Mouse (Mus musculus) fibroblast of lung, adult 2 months (primary cell): ENCODE results near the gene Mns1.
"Not testable (repeated sequence)": the region's sequence is repeated elsewhere in the genome, so short reads cannot be mapped to it uniquely, and the experiment has no call there.

Experiments
- DNase-seq: peaks from one replicate; pipeline ENCODE4 v3.0.0-alpha.2; 2011; ENCODE audit warnings: low read depth

Gene Mns1

DNA sequence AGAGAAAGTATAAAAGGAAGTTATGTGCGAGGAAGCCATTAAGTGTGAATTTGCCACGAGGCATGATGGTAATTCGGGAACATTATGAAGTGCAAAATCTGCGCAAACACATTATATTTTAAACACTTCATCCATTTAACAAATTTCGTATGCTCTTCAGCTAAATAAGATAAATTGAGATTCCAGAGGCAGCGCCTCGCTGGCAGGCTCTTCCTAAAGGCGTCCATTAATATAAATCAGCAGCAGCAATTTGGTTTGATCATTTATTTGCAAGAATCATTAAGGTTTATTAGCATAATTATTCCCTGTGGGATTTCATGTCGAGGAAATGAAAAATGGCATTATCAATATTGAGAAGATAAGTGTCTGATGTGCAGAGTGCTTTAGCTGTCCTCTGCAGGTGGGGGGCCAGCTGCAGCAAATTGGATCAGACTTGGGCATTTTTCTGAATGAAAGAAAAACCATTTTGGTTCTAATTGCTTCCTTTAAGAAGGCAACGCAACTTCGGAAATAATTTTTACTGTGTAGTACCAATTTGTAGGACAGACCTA lies 12.4 kb upstream of the Mns1 start:
- no peak for DNase-seq

DNA sequence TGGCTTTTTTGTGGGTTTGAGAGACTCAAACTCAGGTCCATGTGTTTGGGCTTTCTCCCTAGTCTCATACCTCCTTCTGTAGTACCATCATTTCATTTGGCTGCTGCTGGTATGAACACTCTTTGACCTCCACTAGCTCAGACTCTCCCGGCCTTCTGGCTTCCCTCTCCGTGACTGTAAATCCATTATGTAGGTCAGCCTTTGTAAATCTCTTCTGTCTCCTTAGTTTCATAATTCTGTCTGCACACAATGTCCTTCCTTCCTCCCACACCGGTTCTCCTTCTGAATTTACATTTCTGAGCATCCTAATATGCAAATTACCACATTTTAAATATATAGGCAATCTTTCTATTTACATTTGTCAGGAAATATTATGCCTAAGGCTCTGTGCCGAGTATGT lies 9.9 kb upstream of the Mns1 start:
- no peak for DNase-seq

DNA sequence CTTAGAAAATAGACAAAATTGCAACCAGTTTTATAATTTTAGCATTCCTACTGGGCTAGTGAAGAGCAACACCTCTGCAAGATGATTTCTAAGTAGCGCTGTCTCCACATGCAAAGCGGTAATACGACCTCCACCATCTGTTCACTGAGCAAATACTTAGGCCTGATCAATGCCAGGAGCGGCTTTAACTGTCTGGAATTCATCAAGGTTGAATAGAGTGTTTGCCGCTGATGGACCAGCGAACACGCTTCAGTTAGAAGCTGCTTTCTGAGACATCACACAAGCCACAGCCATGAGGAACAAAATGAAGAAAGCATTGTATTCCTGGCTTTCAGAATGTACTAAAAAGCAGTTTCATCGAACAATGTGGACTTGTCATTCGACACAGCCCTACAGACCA lies 2.9 kb upstream of the Mns1 start:
- DNase-seq = no peak

DNA sequence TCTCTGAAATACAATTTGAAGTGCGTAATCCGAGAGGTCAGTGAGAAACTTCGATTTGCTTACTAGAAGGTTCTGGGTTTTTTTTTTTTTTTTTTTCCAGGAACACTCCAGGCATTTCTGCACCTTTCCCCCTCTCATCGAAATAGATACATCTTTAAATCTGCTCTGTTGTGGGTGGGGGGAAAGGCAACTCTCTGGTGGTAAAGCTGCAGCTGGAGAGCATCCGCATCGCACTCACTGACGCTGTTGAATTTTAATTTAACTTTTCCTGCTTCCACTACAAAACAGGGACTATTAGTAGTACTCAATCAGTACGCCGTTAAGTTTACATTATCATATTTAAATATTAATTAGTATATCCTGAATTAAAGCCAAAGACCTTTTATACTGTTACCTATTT lies 938 bp downstream of the Mns1 start:
- no peak for DNase-seq

DNA sequence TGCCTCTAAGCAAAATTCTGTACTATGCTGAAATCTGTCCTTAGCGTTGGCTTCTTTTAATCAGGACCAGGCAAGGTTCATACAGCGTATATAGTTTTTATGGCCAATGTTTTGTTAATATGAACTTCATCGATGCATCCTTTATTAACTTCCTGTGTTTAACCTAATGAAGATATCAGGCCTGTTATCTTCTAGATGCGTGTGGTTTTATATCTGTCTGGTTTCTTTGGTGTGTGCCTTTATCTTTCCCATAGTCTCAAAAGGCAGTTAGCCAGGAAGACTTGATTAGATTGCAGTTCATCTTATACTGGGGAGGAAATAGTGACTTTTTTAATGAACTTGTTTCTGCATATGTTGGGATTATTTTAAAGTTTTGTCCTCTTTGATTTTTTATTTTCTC lies 2.5 kb downstream of the Mns1 start:
- DNase-seq = no peak

DNA sequence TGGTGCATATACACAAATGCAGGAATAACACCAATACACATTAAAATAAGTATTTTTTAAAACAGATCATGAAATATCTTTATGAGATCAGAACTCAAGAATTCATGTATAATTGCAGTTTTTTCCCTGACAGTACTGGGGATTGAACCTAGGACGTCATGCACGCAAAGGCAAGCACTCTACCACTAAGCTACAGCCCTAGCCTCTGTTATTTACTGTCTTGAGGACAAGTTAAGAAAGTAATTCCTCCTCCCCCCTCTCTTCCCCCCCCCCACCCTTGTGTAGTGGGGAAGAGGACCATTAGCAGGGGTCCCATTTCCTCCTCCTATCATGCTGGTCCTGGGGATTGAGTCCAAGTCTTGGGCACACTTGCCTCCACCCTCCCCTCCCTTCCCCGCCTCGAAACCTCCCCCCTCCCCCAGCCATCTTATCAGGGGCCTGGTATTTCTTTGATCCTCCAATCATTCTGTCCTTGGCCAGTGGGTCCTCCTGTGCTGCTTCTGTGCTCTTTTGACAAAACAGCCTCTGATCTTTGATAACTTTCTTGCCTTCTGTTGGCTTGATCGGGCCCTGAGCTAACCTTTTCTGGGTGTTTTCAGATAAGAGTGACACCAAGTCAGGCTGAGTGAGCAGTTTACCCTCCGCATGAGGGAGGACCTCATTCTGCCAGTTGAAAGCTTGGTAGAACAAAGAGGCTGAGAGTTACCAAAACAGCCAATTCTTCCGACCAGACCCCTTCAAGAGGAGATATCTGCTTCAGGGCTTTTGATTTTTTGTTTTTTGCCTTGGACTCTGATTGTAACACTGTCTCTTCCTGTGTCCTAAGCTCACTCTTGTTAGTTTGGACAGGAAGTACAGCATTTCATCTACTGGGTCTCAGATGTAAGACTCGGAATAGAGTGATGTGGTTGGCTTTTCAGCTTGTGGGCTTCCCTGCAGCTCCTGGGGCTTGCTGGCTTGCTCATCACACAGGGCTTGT lies 3.4 kb downstream of the Mns1 start:
- no peak for DNase-seq

DNA sequence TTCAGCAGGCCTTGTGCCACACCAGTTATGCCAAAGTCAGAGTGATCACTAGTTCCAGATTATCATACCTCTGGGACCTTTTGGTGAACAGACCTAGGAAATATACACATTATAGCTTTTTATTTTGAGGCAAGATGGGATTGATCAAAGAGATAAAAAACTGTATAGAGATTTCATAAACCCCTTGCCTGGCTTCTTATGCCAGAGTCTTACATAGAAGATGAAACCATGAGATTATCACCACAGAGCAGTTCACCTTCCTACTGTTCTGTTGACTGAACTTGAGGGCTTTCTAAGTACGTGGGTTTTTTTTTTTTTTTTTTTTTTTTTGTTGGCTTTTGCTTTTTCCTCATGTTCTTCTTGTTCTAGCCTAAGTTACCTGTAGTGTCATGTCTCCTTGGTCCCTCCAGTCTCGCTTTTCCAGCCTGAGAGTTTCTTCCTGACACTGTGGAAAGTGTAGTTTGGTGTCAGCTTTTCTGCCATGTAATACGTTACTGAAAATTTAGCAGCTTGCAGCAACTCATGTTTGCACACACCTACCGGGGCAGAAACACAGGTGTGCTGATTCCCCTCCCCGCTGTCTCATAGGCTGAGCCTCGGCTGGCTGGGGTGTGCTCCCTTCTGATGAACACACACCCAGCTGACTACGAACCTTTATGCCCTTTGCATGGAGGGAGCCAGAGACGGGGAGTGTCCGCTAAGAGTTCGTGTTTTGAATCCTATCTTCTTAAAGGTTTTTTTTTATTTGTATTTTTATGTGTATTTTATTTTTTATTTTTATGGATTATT lies 4.3 kb downstream of the Mns1 start:
- no peak for DNase-seq

DNA sequence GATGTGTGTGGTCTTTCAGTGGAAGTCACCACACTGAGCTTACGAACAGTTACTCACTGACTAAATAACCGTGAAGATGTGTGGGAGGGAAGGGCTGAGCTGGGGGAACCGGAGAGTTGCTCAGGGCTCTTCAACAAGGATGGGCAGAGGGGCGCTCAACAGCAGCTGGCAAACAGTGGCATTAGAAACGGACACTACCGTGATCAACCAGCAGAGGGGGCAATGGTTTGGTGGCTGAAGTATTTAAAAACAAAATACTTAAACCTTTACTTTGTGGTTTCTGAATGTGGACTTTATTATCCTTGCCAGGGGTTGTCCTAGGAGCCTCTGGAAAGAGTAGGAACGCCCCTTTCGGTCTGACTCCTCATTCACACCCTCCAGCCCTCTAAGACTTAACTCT lies 10.2 kb downstream of the Mns1 start:
- no peak for DNase-seq

DNA sequence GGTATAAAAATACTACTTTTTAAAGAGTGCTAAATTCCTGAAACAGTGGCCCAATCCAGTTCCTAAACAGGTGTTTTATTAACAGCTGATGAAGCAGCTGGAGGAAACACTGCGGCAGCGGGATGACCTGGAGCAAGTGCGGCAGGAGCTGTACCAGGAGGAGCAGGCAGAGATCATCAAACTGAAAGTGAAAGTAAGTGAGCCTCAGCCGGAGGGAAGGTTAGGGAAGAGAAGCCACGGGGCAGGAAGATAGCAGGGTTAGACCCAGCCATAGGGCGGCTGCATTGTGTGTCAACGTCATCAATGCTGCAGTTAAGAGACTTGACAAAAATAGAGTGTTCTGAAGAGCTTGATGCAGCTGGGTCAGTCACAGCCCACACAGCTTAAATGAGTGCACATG lies 11.6 kb downstream of the Mns1 start:
- no peak for DNase-seq

DNA sequence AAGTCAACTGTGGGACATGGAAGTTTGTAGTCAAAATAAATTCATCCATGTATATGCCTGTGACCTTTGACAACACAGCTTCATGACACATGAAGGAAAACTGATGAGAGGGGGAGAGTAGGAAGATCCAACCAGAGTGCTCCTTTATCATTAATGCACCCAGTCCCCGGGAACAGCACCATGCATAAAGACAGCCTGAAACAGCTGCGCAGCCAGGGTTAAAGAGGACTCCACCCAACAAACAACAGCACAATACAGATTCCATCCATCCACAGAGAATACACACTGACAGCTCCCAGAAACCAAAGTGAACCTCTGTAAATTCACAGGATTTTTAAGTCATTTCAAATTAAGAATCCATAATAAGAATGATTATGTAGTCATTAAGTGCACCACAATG lies 12.0 kb downstream of the Mns1 start:
- DNase-seq = no peak

DNA sequence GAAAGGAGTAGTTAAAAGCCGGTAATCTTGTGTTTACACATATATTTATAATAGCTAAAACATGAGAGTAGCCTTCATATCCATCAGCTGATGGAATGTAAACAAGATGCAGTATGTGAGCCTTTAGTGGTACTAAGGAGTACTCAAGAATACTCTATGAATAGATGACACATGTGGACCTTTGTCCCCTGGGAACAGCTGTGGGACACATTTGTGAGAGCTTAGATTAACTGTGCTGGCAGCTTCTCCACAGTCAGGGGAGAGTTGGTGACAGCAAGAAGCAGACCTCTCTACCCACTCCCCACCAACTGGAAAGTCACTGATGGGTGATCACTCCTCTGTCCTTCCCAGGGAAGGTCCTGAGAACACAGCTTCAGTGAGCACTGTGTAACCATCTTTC lies 12.6 kb downstream of the Mns1 start:
- DNase-seq = no peak

DNA sequence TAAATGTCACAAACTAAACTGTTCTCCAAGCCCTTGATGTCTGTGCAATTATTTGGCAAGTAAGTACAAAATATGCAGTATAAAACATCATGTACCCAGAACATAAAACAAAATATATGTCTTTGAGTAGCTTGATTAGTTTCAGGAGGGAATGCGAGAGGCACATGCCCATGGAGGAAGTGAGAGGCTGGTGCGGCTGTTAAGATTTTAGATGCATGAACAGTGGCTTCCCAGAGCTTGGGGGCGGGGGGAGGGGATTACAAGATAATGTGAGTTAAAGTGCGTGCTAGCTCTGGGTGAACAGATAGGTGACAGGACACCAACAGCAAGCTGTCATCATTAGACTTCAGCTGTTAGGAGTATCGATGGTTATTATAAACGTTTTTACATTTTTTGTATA lies 13.3 kb downstream of the Mns1 start:
- DNase-seq = no peak

DNA sequence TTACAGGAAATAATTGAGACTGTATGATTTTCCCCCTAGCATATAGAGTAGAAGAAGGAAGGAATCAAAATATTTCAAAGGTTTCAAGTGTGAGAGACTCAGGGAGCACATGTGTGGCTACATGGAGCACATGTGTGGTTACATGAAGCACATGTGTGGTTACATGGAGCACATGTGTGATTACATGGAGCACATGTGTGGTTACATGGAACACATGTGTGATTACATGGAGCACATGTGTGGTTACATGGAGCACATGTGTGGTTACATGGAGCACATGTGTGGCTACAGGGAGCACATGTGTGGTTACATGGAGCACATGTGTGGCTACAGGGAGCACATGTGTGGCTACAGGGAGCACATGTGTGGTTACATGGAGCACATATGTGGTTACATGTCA lies 16.5 kb downstream of the Mns1 start:
- not testable (repeated sequence) for DNase-seq

DNA sequence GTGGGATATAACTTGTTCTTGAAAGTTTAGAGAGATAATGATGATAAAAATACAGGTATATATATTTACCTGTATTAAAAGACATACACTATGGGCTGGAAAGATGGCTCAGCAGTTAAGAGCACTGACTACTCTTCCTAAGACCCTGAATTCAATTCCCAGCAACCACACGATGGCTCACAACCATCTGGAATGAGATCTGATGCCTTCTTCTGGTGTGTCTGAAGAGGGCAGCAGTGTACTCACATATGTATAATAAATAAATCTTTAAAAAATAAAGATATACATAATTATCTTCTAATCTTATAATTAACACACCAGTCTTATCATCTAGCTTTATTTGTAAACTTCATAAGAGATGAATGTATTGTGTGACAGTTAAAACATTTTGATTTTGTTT lies 18.6 kb downstream of the Mns1 start:
- no peak for DNase-seq

DNA sequence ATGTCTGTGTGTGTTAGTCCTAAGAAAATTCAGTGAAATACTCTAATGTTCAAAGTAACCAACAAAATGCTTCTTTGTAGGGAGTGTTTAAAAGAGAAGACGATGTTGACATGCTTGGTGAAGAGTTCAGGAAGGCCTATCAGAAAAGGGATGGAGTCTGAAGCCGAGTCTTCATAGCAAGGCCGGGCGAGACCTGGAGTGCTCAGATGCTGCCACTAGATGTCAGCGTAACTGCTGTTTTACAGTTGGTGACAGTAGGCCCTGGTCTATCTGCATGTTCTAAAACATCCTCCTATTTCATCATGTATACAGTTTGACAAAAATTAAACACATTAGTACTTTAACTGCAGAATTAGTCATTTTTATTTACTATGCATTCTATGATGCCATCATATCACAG lies 20.4 kb downstream of the Mns1 start:
- DNase-seq = peak; percentile 49

DNA sequence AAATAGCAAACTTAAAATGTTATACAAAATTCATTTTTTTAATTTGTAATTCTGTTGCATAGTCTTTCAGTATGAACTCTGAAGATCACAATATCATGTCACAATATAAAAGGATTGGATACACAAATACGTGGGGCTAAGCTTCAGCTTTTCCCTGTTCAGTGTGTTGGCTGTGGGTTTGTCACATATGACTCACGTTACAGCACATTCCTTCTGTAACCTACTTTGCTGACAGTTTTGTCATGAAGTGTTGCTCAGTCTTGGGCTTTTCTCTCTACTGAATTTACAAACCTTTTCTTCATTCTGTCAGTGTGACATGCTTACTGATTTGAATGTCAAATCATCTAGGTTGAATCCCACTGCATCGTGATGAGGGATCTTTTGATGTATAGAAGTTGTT lies 21.9 kb downstream of the Mns1 start:
- DNase-seq = no peak

DNA sequence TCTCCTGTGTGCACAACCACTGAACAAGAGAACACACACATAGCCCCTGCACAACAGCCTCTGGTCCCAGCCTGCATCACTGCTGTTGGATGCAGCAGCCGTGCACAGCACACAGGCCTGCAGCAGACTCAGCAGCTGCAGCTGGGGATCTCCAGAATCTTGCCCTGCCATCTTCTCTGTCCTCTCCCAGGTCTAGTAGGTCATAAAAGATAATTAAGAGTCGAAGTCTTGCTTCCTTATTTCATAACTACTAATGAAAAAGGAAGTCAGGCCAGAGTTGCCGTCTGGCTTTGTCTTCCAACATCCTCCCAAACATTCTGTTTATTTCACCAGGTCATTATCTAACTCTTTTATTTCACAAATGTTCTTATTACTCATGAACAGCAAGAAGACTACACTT lies 23.0 kb downstream of the Mns1 start:
- DNase-seq = no peak

DNA sequence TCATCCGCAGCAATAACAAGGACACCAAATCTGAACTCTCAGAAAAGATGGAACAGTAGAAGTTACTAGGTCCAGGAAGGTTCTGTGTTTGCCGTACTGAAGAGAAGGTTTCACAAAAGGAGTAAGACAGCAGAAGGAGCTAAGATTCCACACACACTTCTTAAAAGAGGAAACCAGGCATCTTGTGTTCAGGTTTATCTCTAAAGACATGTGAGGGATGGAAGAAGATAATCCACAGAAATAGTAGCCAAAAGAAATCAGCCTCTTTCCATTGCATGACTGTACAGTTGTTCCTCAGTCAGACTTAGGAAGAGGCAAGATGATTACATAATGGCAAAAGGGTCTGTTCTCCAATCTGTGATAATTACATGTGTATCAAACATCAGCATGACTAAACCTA lies 24.6 kb downstream of the Mns1 start:
- no peak for DNase-seq

DNA sequence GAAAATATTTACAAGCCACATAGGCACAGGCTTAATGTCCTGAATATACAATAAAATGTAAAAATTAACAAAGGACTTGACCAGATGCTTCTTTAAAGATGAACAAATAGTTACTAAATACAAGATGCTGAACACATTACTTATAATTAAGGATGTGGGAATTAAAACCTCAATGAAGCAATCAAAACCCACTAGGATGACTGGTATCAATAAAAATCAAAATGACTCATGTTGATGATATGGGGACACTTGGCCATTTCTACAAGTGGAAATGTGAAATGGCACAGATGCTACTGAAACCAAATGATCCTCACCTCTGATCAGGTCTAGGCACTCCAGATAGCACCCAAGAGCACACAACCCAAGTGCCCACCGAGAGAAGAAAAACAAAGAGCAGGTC lies 27.0 kb downstream of the Mns1 start:
- DNase-seq = no peak

DNA sequence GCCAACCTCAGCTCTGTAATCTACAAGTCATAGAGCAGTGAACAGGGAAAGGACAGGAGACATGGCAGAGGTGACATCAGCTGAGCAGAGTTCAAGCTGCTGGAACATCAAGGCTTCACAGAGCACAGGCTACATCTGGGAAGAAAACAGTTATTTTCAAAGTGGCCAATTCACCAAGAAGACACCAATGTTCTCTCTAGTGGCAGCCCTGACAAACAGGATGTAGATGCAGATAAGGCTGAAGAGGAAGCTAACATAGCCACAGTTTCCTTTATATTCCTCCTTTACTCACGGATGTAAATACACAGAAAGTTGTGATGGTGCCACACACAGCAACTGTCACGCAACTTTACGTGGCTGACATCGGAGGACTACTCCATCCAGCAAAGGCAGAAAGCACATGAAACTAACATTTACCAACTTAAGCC lies 28.0 kb downstream of the Mns1 start:
- no peak for DNase-seq

DNA sequence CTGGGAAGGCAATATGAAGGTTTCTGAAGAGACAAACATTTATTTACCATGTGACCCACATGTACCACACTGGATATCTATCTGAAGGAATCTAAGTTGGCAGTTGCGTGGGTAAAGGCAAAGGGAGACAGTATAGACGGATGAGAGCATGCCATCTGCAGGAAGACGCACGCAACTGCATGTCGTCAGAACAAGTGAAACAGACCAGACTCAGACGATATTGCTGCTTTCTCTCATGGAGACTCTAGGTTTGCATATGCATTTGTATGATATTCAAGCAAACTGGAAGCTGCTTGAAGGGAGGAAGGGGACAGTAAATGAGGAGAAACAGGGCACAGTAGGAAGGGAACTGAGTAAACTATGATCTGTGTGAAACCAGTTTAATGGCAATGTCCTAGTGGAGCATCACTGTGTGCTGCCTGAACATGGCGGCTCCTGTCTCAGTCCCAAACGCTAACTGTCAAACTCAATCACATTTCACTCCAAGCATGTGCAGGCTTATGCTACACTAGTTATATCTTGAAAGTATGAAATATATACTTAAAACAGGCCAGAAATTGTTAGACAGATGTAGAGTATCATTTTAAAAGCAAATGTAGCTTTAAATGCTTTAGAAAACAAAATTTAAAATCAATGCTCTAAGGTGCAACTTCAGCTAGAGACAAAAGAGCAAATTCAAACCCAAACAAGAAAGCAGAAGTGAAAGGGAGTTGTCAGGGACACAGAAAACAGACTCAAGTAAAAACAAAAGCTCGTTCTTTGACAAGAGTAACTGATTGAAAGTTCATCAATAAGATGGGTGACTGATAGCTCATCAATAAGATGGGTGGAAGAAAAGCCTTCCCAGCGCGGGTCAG lies 30.0 kb downstream of the Mns1 start:
- DNase-seq = no peak

DNA sequence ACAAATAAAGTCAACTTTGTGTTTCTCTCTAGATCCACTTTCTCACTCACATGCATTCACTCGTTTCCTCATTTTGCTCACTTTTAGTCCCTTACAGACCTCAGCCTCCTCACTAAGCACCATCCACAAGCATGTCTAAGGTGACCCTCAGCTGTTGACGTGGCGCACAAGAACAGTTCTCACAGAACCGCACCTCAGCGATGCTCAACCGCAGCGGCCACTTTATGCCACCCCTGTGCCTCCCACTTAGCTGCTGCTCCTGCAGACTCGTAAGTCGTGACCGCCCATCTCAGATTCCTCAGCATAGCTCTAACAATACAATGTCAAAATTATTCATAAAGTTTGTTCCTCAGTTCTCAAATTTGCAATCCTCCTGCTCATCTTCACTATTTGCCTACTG lies 30.8 kb downstream of the Mns1 start:
- no peak for DNase-seq
